Mouse (Mus musculus): ENCODE data around the gene Ms4a4b.

DNA sequence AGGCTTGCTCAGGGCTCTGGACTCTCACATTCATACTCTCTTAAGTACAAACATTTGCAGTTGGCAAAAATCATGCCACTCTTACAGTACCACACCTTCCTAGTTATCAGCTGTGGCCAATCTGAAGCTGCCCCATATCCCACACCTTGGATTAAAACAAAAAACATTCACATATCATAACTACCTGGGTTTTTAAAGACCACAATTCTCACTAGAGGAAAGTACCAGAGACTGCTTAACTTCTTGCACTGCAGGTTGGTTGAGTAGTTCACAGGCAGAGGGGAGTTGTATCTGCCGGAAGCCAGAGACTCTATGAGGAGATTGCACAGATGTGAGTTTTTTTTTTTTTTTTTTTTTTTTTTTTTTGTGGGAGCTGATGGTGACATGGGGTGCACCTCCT lies 29.3 kb upstream of the Ms4a4b start:
- TF ChIP-seq CTCF (IDR thresholded peaks at IDR 0.05; ENCODE audit: extremely low read depth, insufficient read depth, insufficient read length, insufficient replicate concordance) (no peak), POLR2A (IDR thresholded peaks at IDR 0.05; ENCODE audit: low read depth, low read length) (no peak)
